Mouse (Mus musculus) T-cell, adult 2 months (primary cell): ENCODE measurements around the gene Trip10.

Experiments
- DNase-seq: peaks from one replicate; pipeline ENCODE4 v3.0.0; 2022; ENCODE audit warnings: low spot score

Gene Trip10

GRCm38 (mm10) chr17:57249186-57250181, at the start of gene Trip10:
TSS of gene Trip10 (plus strand) at chr17:57249455.
- DNase-seq: peak; percentile 92

DNA sequence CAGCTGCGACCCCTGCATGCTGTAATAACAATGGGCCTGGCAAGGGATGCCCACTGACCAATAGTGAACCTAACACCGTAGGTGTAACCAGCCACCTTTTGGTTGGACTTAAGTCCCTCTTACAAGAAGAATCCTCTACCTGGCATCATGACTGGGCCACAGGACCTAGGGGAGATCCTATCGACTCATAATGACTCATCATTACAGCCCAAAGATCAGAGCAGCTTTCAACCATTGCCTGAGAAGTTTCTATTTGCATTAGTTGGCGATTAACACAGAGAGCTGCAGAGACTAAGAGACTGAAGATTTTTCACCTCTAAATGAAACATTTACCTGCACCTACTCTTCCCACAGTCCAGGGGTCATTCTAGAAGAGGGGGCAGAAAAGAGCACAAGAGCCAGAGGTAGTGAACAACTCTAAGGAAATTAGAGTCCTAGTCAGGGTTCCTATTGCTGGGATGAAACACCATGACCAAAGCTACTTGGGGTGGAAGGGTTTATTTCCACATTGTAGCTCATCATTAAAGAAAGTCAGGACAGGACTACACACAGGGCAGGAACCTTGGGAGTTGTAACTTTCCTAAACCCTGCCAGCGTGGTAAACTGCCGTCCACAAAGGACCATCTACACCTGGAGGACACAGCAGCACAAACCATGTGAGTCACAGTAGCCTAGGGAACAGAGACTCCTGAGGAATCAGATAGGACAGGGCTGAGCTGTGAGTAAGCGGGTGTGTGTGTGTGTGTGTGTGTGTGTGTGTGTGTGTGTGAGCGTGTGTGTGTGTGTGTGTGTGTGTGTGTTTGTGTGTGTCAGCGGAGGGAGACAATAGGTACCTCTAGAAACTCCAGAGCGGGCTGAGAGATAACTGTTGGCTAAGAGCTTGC, 47.2 kb upstream of the Trip10 start:
- DNase-seq: no peak

- DNase-seq: no peak
Observed at GRCm38 (mm10) chr17:57207938-57208337, 41.3 kb upstream of the Trip10 start.

DNA sequence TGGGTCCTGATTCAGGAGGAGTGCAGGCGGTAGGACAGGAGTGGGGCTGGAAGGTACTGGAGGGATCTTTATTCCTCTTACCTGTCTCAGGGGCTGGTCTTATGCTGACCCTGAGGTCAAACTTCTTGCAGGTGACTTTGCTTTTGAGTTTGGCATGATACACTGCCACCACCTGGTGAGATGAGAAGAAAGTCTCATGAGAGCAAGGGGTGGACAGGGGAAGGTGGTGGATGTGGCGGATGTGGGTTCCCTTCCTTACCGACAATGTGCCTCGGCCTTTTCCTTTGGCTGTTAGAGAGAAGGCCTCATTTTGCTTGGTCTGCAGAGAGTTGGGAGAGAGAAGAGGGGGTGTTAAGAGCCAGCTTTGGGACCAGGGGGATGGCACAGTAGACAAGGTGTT, 39.9 kb upstream of the Trip10 start:
- DNase-seq: peak; percentile 50

DNA sequence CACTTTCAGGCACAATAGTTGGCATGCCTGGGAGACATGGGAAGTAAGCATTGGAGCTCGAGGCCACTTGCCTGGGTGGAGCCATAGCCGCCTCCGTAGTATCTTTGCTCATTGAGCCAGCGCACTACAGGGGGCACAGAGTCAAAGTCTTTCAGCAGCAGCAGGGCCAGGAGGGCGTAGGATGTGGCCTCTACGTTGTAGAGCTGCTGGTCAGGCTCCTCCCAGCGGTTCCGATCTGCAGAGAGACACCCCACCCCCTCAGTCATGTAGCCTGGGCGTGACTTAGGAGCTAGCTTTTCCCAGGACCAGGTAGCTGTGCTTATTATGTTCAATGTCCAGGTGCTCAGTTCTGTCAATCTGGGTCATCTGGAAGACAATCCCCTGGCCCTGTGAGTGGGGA, 37.8 kb upstream of the Trip10 start:
- no peak for DNase-seq

DNA sequence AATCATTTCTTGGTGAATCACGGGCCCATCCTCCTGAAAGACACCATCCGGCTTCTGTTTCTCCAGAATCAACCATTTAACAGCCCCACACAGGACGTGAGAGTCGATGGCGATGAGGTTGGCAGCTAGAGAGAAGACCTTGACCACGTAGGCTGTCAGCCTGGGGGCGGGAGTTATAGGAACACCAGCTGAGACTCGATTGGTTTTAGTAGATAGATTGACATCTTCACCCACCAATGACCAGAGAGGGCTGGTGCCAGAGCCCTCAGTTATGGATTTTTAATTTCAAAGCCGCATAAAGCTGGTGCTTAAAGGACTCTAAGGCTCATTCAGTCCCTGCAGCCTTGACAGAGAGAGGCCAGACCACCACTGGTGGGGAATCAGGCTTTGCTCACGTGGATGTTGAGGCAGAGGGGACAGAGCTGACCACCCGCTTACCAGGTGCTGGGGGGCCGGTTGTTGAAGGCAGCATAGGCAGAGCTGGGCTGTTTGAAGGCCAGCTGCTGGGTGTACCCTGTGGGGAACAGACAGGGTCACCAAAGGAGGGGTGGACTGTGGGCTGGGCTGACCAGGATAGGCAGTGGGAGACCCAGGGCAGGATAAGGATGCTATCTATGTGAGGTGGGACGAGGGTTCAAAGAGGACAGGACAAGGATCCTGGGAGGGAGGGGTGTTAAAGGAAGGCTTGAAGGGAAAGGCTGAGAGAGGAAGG, 34.4 kb upstream of the Trip10 start:
- DNase-seq: no peak

- DNase-seq: no peak
Observed at GRCm38 (mm10) chr17:57218335-57218900, 30.8 kb upstream of the Trip10 start.

- peak; percentile 77 for DNase-seq
Observed at GRCm38 (mm10) chr17:57219167-57219883, 29.9 kb upstream of the Trip10 start.

DNA sequence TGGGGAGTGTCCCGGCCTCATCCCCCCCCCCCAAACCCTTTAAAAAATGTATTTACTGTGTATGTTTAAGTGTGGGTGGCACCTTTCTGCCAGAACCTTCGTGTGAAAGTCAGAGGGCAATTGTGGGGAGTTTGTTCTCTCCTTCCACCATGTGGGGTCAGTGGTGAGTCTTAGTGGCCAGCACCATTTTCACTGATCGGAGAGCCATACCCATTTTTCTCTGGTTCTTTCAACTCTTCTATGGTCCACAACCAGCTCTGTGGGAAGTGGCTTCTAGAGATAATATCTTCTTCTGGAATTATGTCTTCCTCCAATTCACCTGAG, 29.4 kb upstream of the Trip10 start:
- DNase-seq: peak; percentile 29

DNA sequence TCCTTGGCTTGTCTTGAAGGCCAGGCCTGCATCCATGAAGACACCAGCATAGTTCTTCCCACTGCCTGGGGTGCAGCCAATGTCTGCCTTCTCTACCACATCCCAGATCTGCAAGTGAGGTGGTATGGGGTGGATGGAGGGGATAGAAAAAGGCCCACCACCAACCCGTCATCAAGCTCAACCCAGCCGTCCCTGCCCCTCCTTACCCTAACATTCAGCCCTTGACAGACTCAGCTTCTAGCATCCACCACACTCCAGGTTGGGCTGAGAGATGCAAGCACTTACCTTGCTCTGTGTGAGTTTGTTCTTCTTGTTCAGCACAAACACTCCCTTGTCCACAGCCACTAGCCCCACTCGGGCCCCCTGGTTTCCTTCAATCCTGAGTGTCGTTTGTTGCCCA, 27.3 kb upstream of the Trip10 start:
- no peak for DNase-seq

- no peak for DNase-seq
Observed at GRCm38 (mm10) chr17:57223313-57223712, 25.9 kb upstream of the Trip10 start.

DNA sequence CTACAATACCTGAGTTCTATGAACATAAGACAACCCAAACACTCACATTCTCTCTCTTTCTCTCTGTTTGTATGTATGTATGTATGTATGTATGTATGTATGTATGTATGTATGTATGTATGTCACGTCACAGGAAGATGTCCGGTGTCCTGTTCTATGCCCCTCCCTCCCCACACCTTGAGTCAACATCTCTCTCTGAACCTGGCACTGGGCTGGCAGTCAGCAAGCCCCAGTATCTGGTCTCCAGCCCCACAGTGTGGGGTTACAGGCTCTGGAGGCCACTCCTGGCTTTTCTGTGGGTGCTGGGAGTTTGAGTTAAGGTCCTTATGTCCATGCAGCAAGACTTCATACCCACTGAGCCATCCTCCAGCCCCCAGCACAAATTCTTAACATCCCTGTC, 21.8 kb upstream of the Trip10 start:
- no peak for DNase-seq

DNA sequence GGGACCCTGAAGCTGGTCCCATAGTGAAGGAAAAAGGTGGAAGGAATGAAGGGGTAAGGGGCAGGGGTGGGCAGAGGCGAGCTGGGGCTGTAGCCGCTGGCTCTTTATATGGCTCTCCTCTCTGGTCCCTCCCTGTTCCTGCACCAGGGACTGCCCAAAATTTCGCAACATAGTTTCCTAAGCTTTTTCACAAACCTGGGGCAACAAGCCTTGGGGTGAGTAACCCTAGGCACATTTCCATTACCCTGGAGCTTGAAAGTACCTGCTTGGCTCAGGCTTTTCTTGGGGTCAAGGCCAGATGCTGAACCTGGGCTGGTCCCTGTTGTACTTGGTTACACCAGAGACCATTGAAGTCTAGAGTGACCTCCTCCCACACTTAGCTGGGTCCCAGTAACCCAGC, 21.2 kb upstream of the Trip10 start, which contains the start of gene C3:
C3 (minus strand) TSS at position 123 of the 400 bp plus-strand sequence.
- DNase-seq: no peak

DNA sequence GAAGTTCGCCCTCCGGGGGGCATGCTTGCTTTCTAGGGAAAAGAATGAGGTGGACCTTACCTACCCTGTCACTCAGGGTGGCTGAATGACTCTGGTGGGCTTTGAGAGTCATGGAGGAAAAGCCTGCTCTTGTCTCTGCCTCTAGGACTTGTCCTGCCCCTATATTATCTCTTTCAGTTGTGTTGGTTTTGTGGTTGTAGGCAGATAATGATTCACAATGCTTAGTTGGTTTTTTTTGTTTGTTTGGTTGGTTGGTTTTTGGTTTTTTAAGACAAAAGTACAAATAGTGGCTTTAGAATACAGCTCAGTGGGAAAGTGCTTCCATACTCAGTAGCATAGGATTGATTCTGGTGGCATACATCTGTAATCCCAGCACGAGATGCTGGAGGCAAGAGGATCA, 20.4 kb upstream of the Trip10 start:
- DNase-seq: no peak

- DNase-seq: no peak
Observed at GRCm38 (mm10) chr17:57229851-57230727, 19.2 kb upstream of the Trip10 start.

DNA sequence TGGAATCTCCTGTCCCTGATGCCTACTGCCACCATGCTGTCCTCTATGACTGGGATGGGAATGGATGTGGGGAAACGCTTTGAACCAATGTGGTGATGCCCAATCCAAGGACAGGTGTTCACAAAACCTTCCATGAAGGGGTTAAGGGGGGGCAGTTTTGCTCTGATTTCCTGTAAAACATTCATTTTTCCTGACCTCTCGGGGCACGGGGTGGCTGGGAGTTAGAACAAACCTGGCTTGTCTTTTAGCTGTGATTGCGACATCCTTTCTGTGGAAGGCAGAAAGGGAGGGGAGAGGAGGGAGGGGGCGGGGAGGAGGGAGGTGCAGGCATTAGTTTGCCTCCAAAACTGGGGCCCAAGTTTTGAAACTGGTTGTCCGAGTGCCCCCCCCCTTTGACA, 18.5 kb upstream of the Trip10 start:
- no peak for DNase-seq

- no peak for DNase-seq
Observed at GRCm38 (mm10) chr17:57231321-57231771, 17.9 kb upstream of the Trip10 start.

- no peak for DNase-seq
Observed at GRCm38 (mm10) chr17:57232200-57232599, 17.1 kb upstream of the Trip10 start.

- DNase-seq: no peak
Observed at GRCm38 (mm10) chr17:57233038-57233437, 16.2 kb upstream of the Trip10 start.
